Mouse (Mus musculus): ENCODE measurements around the gene Spink4. TPM values are rescaled to one million over a fixed set of nuclear protein-coding genes. Genes with fewer than 3 reads are reported as not detected.

The Spink4 gene
- not detected in 2 replicates for polyA plus RNA-seq (2015; fragmentation: Nextera tagmentation; extraction: Ambion mirVana)

DNA sequence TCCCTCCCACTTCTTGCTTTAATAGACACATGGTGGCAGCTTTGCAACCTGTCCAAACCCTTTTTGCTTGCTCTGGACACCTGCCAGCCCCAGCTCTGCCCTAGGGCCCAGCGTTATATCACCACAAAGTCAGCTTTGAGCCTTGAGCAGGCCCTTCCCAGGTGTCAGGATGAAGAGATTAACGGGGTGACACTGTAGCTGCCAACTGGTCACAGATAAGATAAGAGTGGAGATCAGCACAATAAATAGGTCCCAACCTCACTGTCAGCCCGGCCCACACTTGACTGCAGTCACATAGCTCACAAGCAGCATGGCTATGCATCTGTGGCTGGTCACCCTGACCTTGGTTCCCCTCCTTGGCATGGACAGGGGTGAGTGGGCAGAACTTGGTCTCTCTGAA lies at the start of gene Spink4:
Spink4 (plus strand) TSS at position 268 of the 400 bp plus-strand sequence.
- Histone ChIP-seq H3K27ac (replicated peaks) (no peak within 1 kb of the TSS), H3K4me1 (replicated peaks) (no peaks in the 10 kb centered on the region), H3K4me2 (no peak within 1 kb of the TSS), H3K27me3 (no peaks in the 10 kb centered on the region), H3K4me3 (no peak within 1 kb of the TSS), H3K9me3 (no peaks in the 10 kb centered on the region), H3K9ac (no peak within 1 kb of the TSS), H3K36me3 (no peaks in the 10 kb centered on the region)
- ATAC-seq (ENCODE audit: low read depth), result no peak
- 72% methylated on average over 3 of the region's 3 CpGs for whole genome bisulfite sequencing

DNA sequence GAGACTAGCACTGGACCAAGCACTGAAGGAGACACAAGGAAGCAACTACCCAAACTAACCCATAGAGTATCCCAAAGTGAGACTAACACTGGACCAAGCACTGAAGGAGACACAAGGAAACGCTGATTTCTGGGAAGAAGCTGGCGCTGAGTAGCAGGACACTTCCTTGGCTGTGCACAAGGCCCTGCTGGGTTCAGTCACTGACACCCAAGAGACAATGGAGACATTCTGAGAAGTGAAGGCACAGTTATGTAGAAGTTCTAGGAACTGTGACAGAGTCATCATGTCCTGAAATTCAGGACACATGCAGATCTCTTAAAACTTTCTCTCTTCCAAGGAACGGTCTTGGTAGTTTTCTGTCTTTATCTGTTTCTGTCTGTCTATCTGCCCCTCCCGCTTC lies 49.6 kb upstream of the Spink4 start:
- H3K4me3 ChIP-seq, result no peak overlapping the region
- no peak for ATAC-seq (ENCODE audit: low read depth)

DNA sequence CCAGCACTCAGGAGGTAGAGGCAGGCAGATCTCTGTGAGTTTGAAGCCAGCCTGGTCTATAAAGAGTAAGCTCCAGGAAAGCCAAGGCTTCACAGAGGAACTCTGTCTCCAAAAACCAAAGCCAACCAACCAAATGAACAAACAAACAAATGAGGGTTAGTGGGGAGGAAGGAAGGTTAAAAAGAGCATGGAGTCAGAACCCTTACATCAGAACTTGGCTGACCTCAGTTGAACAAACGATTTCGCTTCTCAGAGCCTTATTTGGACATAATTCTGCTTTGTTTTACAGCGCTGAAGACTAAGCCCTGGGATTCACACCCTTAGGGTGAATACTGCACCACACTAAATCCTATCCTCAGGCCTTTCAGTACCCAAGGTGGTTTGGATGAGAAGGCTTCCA lies 47.7 kb upstream of the Spink4 start:
- no peak overlapping the region for H3K4me3 ChIP-seq
- no peak overlapping the region for H3K9ac ChIP-seq
- ATAC-seq (ENCODE audit: low read depth), result no peak
- no peaks in the 10 kb centered on the region for H3K36me3 ChIP-seq
- peaks cover 14% of the 10 kb centered on the region for H3K4me1 ChIP-seq (replicated peaks)
- H3K27ac ChIP-seq (replicated peaks), result no peak overlapping the region
- H3K4me2 ChIP-seq, result no peak overlapping the region
- no peaks in the 10 kb centered on the region for H3K27me3 ChIP-seq
- WGBS, result 92% methylated on average over 3 of the region's 3 CpGs
- H3K9me3 ChIP-seq, result no peaks in the 10 kb centered on the region

More for the DNA sequence above, 49.6 kb upstream of the Spink4 start:
- H3K4me2 ChIP-seq, result no peak overlapping the region
- H3K27me3 ChIP-seq, result no peaks in the 10 kb centered on the region
- H3K9me3 ChIP-seq, result no peaks in the 10 kb centered on the region
- no peaks in the 10 kb centered on the region for H3K36me3 ChIP-seq
- H3K4me1 ChIP-seq (replicated peaks), result peaks cover 7% of the 10 kb centered on the region; the same call in 1 of the 2 replicates
- no peak overlapping the region for H3K9ac ChIP-seq
- no peak overlapping the region for H3K27ac ChIP-seq (replicated peaks)
- WGBS, result 83% methylated on average over 4 of the region's 4 CpGs

DNA sequence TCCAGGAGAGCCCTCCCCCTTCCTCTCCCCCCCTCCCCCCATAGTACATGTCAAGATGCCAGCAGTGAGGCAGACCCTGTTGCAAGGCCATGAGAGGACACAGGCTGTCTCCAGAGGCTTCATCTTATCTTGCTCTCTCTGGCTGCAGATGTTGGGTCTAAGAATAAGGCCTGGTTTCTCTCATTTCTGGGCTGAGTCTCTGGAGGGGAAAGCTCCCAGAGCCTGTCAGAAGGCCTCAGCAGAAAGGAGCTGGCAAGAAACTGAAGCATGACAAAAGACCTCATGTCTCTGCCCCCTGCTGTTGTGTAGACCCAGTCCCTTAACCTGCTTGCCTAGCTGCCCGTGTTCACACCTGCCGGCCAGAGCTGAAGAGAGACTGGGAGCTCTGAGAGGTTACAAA lies 46.5 kb upstream of the Spink4 start:
- H3K36me3 ChIP-seq, result no peaks in the 10 kb centered on the region
- H3K4me3 ChIP-seq, result no peak overlapping the region
- H3K9me3 ChIP-seq, result no peaks in the 10 kb centered on the region
- ATAC-seq (ENCODE audit: low read depth), result no peak
- no peaks in the 10 kb centered on the region for H3K27me3 ChIP-seq
- WGBS, result 77% methylated on average over 2 of the region's 2 CpGs
- H3K4me2 ChIP-seq, result no peak overlapping the region
- H3K9ac ChIP-seq, result no peak overlapping the region
- H3K4me1 ChIP-seq (replicated peaks), result peaks cover 22% of the 10 kb centered on the region
- no peak overlapping the region for H3K27ac ChIP-seq (replicated peaks)

DNA sequence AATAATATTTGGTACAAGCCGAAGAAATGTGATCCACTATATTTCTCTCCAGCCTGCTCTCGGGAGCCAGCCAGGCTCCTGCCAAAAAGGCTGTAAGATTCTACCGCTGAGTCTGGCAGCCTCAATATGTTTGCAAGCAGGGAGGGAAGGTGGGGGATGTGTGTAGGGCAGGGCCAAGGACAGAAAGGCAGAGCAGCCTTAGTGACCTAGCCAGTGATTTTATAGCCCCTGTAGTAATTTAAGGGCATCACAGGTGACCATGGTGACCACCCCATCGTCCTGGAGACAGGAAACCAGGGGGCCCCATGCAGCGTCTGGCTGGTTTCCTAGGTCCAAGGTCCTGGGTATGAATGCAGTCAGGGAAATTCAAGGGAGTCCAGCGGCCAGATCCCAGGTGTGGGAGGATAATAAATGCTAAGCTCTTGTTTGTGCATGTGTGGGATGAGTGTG lies 45.7 kb upstream of the Spink4 start:
- WGBS, result 32% methylated on average over 6 of the region's 6 CpGs
- H3K27ac ChIP-seq (replicated peaks), result peak overlapping the region; percentile 35; the same call in 1 of the 2 replicates
- no peak overlapping the region for H3K4me2 ChIP-seq
- peaks cover 22% of the 10 kb centered on the region for H3K4me1 ChIP-seq (replicated peaks)
- no peaks in the 10 kb centered on the region for H3K27me3 ChIP-seq
- H3K36me3 ChIP-seq, result no peaks in the 10 kb centered on the region
- 0 out of 2 replicates have a peak overlapping the region, but pooled peaks have one; percentile 32 for H3K9ac ChIP-seq
- 0 out of 2 replicates have a peak, but pooled peaks have one; percentile 33 for ATAC-seq (ENCODE audit: low read depth)
- H3K9me3 ChIP-seq, result no peaks in the 10 kb centered on the region
- H3K4me3 ChIP-seq, result no peak overlapping the region

DNA sequence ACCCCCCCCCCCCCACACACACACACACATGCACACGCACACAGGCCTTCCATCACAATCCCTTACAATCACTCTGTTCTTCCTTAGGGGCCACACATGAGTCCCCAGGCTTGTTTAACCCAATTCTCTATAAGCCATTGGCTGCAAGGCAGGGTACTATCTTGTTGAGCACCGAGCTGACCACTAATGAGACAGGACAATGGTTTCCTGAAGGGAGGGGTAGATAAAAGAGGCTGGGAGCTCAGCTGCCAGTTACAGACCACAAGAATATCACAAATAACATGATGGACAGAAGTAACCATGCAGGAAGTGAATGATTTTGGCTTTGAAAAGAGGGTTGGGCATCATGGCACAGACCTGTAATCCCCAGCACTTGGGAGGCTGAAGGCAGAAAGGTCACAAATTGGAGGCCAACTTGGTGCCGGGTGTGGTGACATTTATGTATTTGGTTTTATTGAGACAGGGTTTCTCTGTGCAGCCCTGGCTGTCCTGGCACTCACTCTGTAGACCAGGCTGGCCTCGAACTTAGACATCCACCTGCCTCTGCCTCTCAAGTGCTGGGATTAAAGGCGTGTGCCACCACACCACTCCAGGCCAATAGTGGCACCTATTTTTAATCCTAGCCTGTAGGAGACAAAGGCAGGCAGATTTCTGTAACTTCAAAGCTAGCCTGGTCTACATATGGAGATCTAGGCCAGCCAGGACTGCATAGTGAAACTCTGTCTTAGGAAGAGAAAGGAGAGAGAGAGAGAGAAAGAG lies 44.9 kb upstream of the Spink4 start:
- 81% methylated on average over 5 of the region's 5 CpGs for WGBS
- no peak for ATAC-seq (ENCODE audit: low read depth)
- Histone ChIP-seq H3K4me2 (no peak overlapping the region), H3K36me3 (no peaks in the 10 kb centered on the region), H3K27ac (replicated peaks) (no peak overlapping the region), H3K4me3 (no peak overlapping the region), H3K4me1 (replicated peaks) (peaks cover 22% of the 10 kb centered on the region), H3K9ac (no peak overlapping the region), H3K27me3 (no peaks in the 10 kb centered on the region), H3K9me3 (no peaks in the 10 kb centered on the region)

DNA sequence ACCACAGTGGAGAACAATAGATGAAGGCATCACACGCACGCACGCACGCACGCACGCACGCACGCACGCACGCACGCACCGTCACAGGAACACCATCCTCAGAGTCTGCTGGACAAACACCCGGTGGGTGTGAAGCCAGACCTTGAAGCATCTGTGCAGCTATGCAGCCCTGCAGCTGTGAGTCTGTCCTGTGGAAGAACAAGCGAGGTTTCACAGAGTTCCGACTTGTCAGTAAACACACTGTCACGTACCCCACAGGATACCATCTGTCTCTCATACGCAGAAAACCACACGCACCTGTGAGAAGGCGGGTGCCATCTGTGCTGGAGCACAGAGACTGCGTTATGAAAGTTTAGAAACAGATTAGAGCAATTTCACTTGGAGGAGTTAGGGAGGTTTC lies 44.0 kb upstream of the Spink4 start:
- no peak overlapping the region for H3K4me3 ChIP-seq
- no peak overlapping the region for H3K9ac ChIP-seq
- no peak overlapping the region for H3K4me2 ChIP-seq
- H3K36me3 ChIP-seq, result no peaks in the 10 kb centered on the region
- H3K27me3 ChIP-seq, result no peaks in the 10 kb centered on the region
- WGBS, result 88% methylated on average over 20 of the region's 20 CpGs
- H3K4me1 ChIP-seq (replicated peaks), result peaks cover 22% of the 10 kb centered on the region
- no peak overlapping the region for H3K27ac ChIP-seq (replicated peaks)
- ATAC-seq (ENCODE audit: low read depth), result no peak
- no peaks in the 10 kb centered on the region for H3K9me3 ChIP-seq

DNA sequence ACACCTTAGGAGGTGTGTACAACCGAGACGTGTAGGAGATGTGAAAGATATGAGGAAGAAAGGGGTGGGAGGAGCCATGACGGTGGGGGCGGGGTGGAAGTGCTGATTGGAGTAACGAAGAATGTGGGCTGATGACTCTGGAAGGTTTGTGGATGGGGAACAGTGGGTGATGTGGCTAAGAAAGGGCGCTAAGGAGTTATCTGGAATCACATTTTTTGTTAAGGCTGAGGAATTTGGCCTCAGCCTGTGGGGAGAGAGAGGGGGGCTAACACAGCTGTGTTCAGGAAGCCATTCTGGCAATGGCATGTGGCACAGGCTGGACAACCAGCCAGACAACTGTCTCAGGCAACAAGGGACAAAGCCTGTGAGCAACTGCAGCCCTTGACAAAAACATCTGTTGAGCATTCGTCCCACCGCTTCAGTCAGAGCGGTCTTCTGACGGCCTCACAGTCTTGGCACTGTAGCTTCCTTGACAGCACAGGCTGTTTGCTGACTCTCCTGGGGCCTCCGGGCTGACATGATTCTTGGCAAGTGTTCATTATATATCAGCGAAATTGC lies 43.0 kb upstream of the Spink4 start:
- H3K4me2 ChIP-seq, result 0 out of 2 replicates have a peak overlapping the region, but pooled peaks have one; percentile 22
- H3K4me1 ChIP-seq (replicated peaks), result peaks cover 22% of the 10 kb centered on the region
- no peaks in the 10 kb centered on the region for H3K36me3 ChIP-seq
- 42% methylated on average over 12 of the region's 12 CpGs for WGBS
- H3K27ac ChIP-seq (replicated peaks), result peak overlapping the region; percentile 65
- no peak overlapping the region for H3K9ac ChIP-seq
- H3K4me3 ChIP-seq, result no peak overlapping the region
- H3K9me3 ChIP-seq, result no peaks in the 10 kb centered on the region
- H3K27me3 ChIP-seq, result no peaks in the 10 kb centered on the region
- peak; percentile 70; the same call in 1 of the 2 replicates for ATAC-seq (ENCODE audit: low read depth)

DNA sequence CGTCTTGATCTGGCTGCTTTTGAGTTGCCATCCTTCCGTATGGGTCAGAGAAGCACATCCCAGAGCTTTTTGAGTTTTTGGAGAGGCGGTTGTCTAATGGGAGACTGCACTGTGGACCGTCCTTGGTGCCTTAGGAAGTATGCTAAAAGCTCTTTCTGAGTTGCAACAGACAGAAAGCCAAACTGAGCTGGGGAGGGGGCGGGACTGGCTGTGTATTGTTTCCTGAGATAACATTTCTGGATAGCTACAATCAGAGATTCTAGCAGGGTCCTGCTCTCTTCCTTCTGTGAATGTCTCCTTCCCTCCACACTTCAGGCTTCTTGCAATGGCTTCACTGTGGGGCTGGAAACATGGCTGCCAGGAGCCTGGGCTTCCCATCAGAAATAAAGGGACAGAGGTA lies 42.3 kb upstream of the Spink4 start:
- Histone ChIP-seq H3K27me3 (no peaks in the 10 kb centered on the region), H3K4me1 (replicated peaks) (peaks cover 22% of the 10 kb centered on the region), H3K9ac (no peak overlapping the region), H3K9me3 (no peaks in the 10 kb centered on the region), H3K4me3 (no peak overlapping the region), H3K36me3 (no peaks in the 10 kb centered on the region), H3K27ac (replicated peaks) (peak overlapping the region; percentile 65), H3K4me2 (0 out of 2 replicates have a peak overlapping the region, but pooled peaks have one; percentile 22)
- no peak for ATAC-seq (ENCODE audit: low read depth)
- 88% methylated on average over 5 of the region's 5 CpGs for WGBS

DNA sequence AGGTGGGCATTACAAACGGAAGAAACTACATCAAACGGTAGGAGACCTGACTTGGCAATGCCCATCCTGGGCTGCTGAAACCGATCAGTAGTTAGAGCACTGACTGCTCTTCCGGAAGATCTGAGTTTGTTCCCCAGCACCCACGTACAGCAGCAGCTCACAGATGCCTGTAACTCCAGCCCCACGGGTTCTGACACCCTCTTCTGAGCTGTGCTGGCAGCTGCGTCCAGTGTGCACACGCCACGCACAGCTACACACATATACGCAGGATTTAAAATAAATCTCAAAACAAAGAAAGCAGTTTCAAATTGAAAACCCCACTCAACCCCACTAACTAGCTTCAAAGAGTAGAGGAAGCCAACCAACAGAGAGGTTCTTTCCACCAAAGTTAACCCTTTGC lies 36.7 kb upstream of the Spink4 start:
- Histone ChIP-seq H3K4me2 (no peak overlapping the region), H3K27me3 (no peaks in the 10 kb centered on the region), H3K4me1 (replicated peaks) (no peaks in the 10 kb centered on the region), H3K36me3 (no peaks in the 10 kb centered on the region), H3K4me3 (no peak overlapping the region), H3K9me3 (no peaks in the 10 kb centered on the region), H3K9ac (no peak overlapping the region), H3K27ac (replicated peaks) (no peak overlapping the region)
- no peak for ATAC-seq (ENCODE audit: low read depth)
- WGBS, result 89% methylated on average over 10 of the region's 10 CpGs

DNA sequence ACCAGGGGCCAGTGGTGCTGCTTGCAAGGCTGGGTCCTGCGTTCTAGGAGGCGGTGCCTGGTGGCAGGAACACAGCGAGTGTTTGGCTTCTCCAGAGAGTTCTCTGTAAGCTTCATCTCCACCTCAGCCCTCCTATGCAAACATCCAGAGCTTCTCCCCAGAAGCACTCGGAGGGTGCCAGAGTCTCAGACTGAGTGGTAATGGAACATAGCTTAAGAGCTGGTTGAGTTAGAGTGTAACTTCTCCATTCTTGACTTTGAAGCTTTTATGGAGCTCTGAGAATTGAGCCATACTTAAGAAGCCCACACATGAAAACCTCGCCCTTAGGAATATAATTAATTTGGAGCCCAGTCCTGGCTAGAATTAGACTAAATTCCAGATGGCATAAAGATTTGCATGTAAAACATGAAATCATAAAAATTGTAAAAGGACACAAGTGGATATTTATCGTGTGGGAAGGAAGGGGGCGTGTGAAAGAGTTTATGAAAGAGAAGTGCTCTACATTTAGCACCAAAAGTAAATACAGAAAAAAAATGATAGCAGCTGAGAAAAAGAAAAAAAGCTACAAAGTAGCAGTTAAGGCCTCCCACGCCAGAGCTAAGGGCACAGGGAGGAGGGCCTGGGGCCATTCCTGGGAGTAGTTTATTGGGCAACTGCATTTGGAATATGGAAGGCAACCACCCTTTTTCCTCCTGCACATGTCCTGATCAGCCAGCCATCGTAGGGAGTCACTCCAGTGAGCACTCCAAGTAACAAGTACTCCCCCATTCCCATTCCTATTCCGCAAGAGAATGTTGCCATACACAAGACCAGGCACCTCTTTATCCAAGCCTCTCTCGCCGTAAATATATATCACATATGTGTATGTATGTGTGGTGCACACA lies 35.3 kb upstream of the Spink4 start:
- WGBS, result 89% methylated on average over 12 of the region's 12 CpGs
- no peaks in the 10 kb centered on the region for H3K27me3 ChIP-seq

DNA sequence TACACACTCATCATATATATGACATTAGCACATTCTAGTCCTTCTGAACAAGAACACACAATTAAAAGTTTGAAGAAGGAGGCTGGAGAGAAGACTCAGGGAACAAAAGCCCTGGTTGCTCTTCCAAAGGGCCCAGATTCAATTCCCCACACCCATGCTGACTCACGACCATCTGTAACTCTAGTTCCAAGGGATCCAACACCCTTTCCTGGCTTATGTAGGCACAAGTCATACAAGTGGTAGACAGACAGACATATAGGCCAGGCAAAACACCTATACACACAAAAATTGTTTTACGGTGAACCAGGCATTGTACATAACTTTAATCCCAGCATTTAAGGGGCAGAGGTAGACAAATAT lies 34.7 kb upstream of the Spink4 start:
- H3K9ac ChIP-seq, result no peak overlapping the region
- H3K4me1 ChIP-seq (replicated peaks), result no peaks in the 10 kb centered on the region
- H3K27ac ChIP-seq (replicated peaks), result no peak overlapping the region
- no peaks in the 10 kb centered on the region for H3K27me3 ChIP-seq
- no peaks in the 10 kb centered on the region for H3K36me3 ChIP-seq
- no peak for ATAC-seq (ENCODE audit: low read depth)
- WGBS, result 89% methylated on average over 2 of the region's 2 CpGs
- no peaks in the 10 kb centered on the region for H3K9me3 ChIP-seq
- H3K4me2 ChIP-seq, result no peak overlapping the region
- no peak overlapping the region for H3K4me3 ChIP-seq

More for the DNA sequence above, 35.3 kb upstream of the Spink4 start:
- Histone ChIP-seq H3K36me3 (no peaks in the 10 kb centered on the region), H3K4me2 (no peak overlapping the region), H3K4me1 (replicated peaks) (no peaks in the 10 kb centered on the region), H3K27ac (replicated peaks) (no peak overlapping the region), H3K4me3 (no peak overlapping the region), H3K9ac (no peak overlapping the region), H3K9me3 (no peaks in the 10 kb centered on the region)
- no peak for ATAC-seq (ENCODE audit: low read depth)

All from neural tube, embryonic 13.5 days (tissue).